Mouse (Mus musculus) liver, embryonic 14.5 days (tissue): ENCODE results near the gene Rrp7a. TPM values are rescaled to one million over a fixed set of nuclear protein-coding genes. Genes with fewer than 3 reads are reported as not detected.
A peak's percentile ranks its signal among the peaks of the same experiment; 100 is the strongest.

Experiments used
- ATAC-seq: fragments of 200-750 bp; cut with Nextera tagmentation; 2 replicates; pipeline ENCODE4 v1.8.0; 2017; ENCODE audit warnings: moderate number of reproducible peaks, mild to moderate bottlenecking, moderate library complexity; ENCODE audit not compliant: insufficient read depth
- DNase-seq, 3 experiments: peaks; one replicate each; pipeline ENCODE4 v3.0.0-alpha.2; 2012 to 2013; ENCODE audit warnings: low read depth in 3 of 3, low spot score in 3 of 3
- H3K27ac ChIP-seq: fragments of 300-500 bp; sonication (generic); 2 replicates; pipeline ENCODE4 v1.5.1; 2014; ENCODE audit warnings: moderate library complexity, mild to moderate bottlenecking, control low read depth, inconsistent platforms
- H3K27me3 ChIP-seq: fragments of 300-500 bp; sonication (generic); 2 replicates; pipeline ENCODE4 v1.6.1; 2014; ENCODE audit warnings: mild to moderate bottlenecking, low read length, moderate library complexity; ENCODE audit not compliant: control insufficient read depth, insufficient read depth
- H3K36me3 ChIP-seq: fragments of 300-500 bp; sonication (generic); replicated peaks from 2 replicates; pipeline ENCODE4 v1.6.1; 2014; ENCODE audit warnings: low read depth; ENCODE audit not compliant: control insufficient read depth, insufficient read depth
- H3K4me1 ChIP-seq, 2 experiments: fragments of 200-500 bp in 1 of 2; fragments of 300-500 bp in 1 of 2; sonication (generic) in 1 of 2; replicated peaks; 2 replicates each; pipeline ENCODE4 v1.6.1; 2012 to 2014; ENCODE audit warnings: antibody characterized with exemption in 1 of 2, inconsistent platforms in 1 of 2, low read length in 1 of 2; ENCODE audit not compliant: control insufficient read depth in 2 of 2, insufficient read depth in 2 of 2
- H3K4me2 ChIP-seq: fragments of 300-500 bp; sonication (generic); 2 replicates; pipeline ENCODE4 v1.6.1; 2014; ENCODE audit warnings: low read depth, mild to moderate bottlenecking, control low read depth, moderate library complexity
- H3K4me3 ChIP-seq, 2 experiments: fragments of 200-500 bp in 1 of 2; fragments of 300-500 bp in 1 of 2; sonication (generic) in 1 of 2; 2 replicates each; pipeline ENCODE4 v1.5.1; 2012 to 2014; ENCODE audit warnings: low read depth in 2 of 2, low read length in 2 of 2, mild to moderate bottlenecking in 2 of 2, control low read depth in 1 of 2, inconsistent platforms in 1 of 2, moderate library complexity in 1 of 2; ENCODE audit not compliant: insufficient read depth in 1 of 2
- H3K9ac ChIP-seq: fragments of 300-500 bp; sonication (generic); replicated peaks from 2 replicates; pipeline ENCODE4 v1.6.1; 2014; ENCODE audit warnings: mild to moderate bottlenecking, control low read depth, moderate library complexity
- H3K9me3 ChIP-seq: fragments of 300-500 bp; sonication (generic); 2 replicates; pipeline ENCODE4 v1.6.1; 2016; ENCODE audit warnings: low read length, mixed read lengths; ENCODE audit not compliant: control insufficient read depth
- CTCF ChIP-seq: IDR thresholded peaks from 2 replicates; pipeline ENCODE4 v1.5.1; 2016; ENCODE audit warnings: antibody characterized with exemption, low read depth, control low read depth
- EP300 ChIP-seq: IDR thresholded peaks from 2 replicates; pipeline ENCODE4 v1.6.1; 2016; ENCODE audit warnings: antibody characterized with exemption, low read depth
- WGBS: fragments of 180-500 bp; shearing (Covaris S2); extraction: QIAGEN DNeasy Blood & Tissue Kit; methylation state at CpG from one replicate; pipeline ENCODE4 v1.1.7; 2014; ENCODE audit not compliant: insufficient replicate concordance; 5-methylcytosine and 5-hydroxymethylcytosine counted together
- polyA plus RNA-seq, 2 experiments: library from polyadenylated mRNA; depleted of rRNA in 1 of 2; stranded (reverse) in 1 of 2; unstranded in 1 of 2; fragments of >200 nt; fragmentation: Nextera tagmentation in 1 of 2; extraction: Ambion mirVana in 1 of 2; gene quantifications; 2 replicates each; pipeline versions ENCODE4 v1.2.1 to v1.2.3; 2012 to 2014

Rrp7a gene
- polyA plus RNA-seq, 2 experiments: 21.2 to 23.9 TPM

- H3K4me3 ChIP-seq: no peak overlapping the region
- WGBS: 56% methylated on average over 1 of the region's 1 CpGs
- DNase-seq (no peak), ATAC-seq (no peak)
- H3K4me1 ChIP-seq: peaks cover 0 to 7% of the 10 kb centered on the region in 2 experiments; a peak in 2 of 4 replicates
- no peaks in the 10 kb centered on the region for H3K36me3 ChIP-seq
- H3K9me3 ChIP-seq: no peaks in the 10 kb centered on the region
- TF ChIP-seq CTCF: no peak
- TF ChIP-seq EP300: no peak
- no peak overlapping the region for H3K4me2 ChIP-seq
- H3K9ac ChIP-seq: no peak overlapping the region
- H3K27me3 ChIP-seq: no peaks in the 10 kb centered on the region
- H3K27ac ChIP-seq: no peak overlapping the region
These were observed 19.5 kb downstream of the Rrp7a start for GRCm38 (mm10) chr15:83103111-83103510.

- peak overlapping the region; percentile 57 to 61 for H3K4me3 ChIP-seq
- no peak for DNase-seq
- TF ChIP-seq EP300 (no peak), CTCF (no peak)
- peak; percentile 43 for ATAC-seq
- H3K4me2 ChIP-seq: peak overlapping the region; percentile 67
- H3K9me3 ChIP-seq: no peaks in the 10 kb centered on the region
- WGBS: 0% methylated on average over 8 of the region's 8 CpGs
- no peak overlapping the region for H3K27ac ChIP-seq
- H3K36me3 ChIP-seq: no peaks in the 10 kb centered on the region
- no peaks in the 10 kb centered on the region for H3K27me3 ChIP-seq
- H3K4me1 ChIP-seq: peaks cover 0 to 7% of the 10 kb centered on the region in 2 experiments; a peak in 2 of 4 replicates
- peak overlapping the region; percentile 72 for H3K9ac ChIP-seq
These were observed 22.3 kb downstream of the Rrp7a start for GRCm38 (mm10) chr15:83100332-83100662.

GRCm38 (mm10) chr15:83099533-83100331, 22.9 kb downstream of the Rrp7a start:
- H3K4me1 ChIP-seq: peaks cover 0 to 7% of the 10 kb centered on the region in 2 experiments; a peak in 2 of 4 replicates
- TF ChIP-seq EP300 (no peak), CTCF (no peak)
- H3K9ac ChIP-seq: peak overlapping the region; percentile 72
- no peaks in the 10 kb centered on the region for H3K27me3 ChIP-seq
- peak; percentile 90 for ATAC-seq
- DNase-seq: peak; percentile 81 to 85 (median 84)
- 4% methylated on average over 31 of the region's 31 CpGs for WGBS
- H3K27ac ChIP-seq: no peak overlapping the region
- peak overlapping the region; percentile 67 for H3K4me2 ChIP-seq
- H3K36me3 ChIP-seq: no peaks in the 10 kb centered on the region
- H3K9me3 ChIP-seq: no peaks in the 10 kb centered on the region
- peak overlapping the region; percentile 57 to 61 for H3K4me3 ChIP-seq

- H3K4me2 ChIP-seq: no peak overlapping the region
- peaks cover 0 to 7% of the 10 kb centered on the region in 2 experiments; a peak in 2 of 4 replicates for H3K4me1 ChIP-seq
- H3K9ac ChIP-seq: no peak overlapping the region
- no peaks in the 10 kb centered on the region for H3K9me3 ChIP-seq
- H3K27ac ChIP-seq: no peak overlapping the region
- ATAC-seq (no peak), DNase-seq (no peak)
- WGBS: 29% methylated on average over 2 of the region's 2 CpGs
- no peaks in the 10 kb centered on the region for H3K27me3 ChIP-seq
- TF ChIP-seq EP300 (no peak), CTCF (peak; percentile 59)
- no peak overlapping the region for H3K4me3 ChIP-seq
- no peaks in the 10 kb centered on the region for H3K36me3 ChIP-seq
These were observed 26.7 kb downstream of the Rrp7a start for GRCm38 (mm10) chr15:83095950-83096349.

- 56% methylated on average over 2 of the region's 2 CpGs for WGBS
- no peak overlapping the region for H3K9ac ChIP-seq
- H3K4me3 ChIP-seq: no peak overlapping the region
- no peak overlapping the region for H3K27ac ChIP-seq
- no peak overlapping the region for H3K4me2 ChIP-seq
- H3K4me1 ChIP-seq: no peaks in the 10 kb centered on the region; a peak in 1 of 4 replicates
- TF ChIP-seq CTCF (no peak), EP300 (no peak)
- no peak for DNase-seq
- H3K36me3 ChIP-seq: no peaks in the 10 kb centered on the region
- no peaks in the 10 kb centered on the region for H3K9me3 ChIP-seq
- peaks cover 7% of the 10 kb centered on the region for H3K27me3 ChIP-seq
- no peak for ATAC-seq
These were observed 28.9 kb downstream of the Rrp7a start for GRCm38 (mm10) chr15:83093687-83094086.
